Mouse (Mus musculus): ENCODE results near the gene Cgnl1.

- TF ChIP-seq CTCF (IDR thresholded peaks at IDR 0.05; ENCODE audit: borderline replicate concordance, control insufficient read depth, extremely low read depth, insufficient read depth, low read length, poor library complexity) (no peak), POLR2A (IDR thresholded peaks at IDR 0.05; ENCODE audit: control insufficient read depth, extremely low read depth, insufficient read depth, low read length, poor library complexity) (no peak)
These were observed 129.1 kb downstream of the Cgnl1 start for GRCm38 (mm10) chr9:71642270-71642669.

Measured in thymus, adult 2 months (tissue).